Mouse (Mus musculus): Measurements from ENCODE around the gene Tmem88. TPM values are rescaled to one million over a fixed set of nuclear protein-coding genes. Genes with fewer than 3 reads are reported as not detected.
"Not testable (repeated sequence)": the region's sequence is repeated elsewhere in the genome, so short reads cannot be mapped to it uniquely, and the experiment has no call there.

The Tmem88 gene
- total and polyA plus RNA-seq, 2 experiments from 2014 or later = 33.0 to 62.5 TPM

GRCm38 (mm10) chr11:69395634-69396373 is 2.2 kb downstream of the Tmem88 start:
- Histone ChIP-seq H3K4me1 (ENCODE audit: control insufficient read depth, insufficient read depth) (no peaks in the 10 kb centered on the region), H3K27me3 (ENCODE audit: control insufficient read depth, insufficient read depth, low read length) (no peaks in the 10 kb centered on the region), H3K9ac (replicated peaks; ENCODE audit: low read depth, low read length) (peak overlapping the region; percentile 78), H3K4me2 (ENCODE audit: low read depth, low read length) (peak overlapping the region; percentile 72), H3K27ac (ENCODE audit: low read depth) (peak overlapping the region; percentile 95), H3K36me3 (replicated peaks; ENCODE audit: control insufficient read depth, insufficient read depth, low read length) (peaks cover 18% of the 10 kb centered on the region), H3K4me3 (ENCODE audit: low read depth, low read length) (peak overlapping the region; percentile 61), H3K9me3 (replicated peaks; ENCODE audit: control insufficient read depth, low read length) (no peaks in the 10 kb centered on the region)
- TF ChIP-seq EP300 (IDR thresholded peaks at IDR 0.05; ENCODE audit: low read depth) (peak; percentile 99), CTCF (IDR thresholded peaks at IDR 0.05; ENCODE audit: low read depth) (no peak)
- DNase-seq (ENCODE audit: low spot score) (peak; percentile 100), ATAC-seq (ENCODE audit: insufficient read depth, low read depth) (peak; percentile 85)
- under 1% methylated on average over 48 of the region's 48 CpGs for WGBS

GRCm38 (mm10) chr11:69395235-69395633 is 2.8 kb downstream of the Tmem88 start, which contains the start of the genes Naa38 and Cyb5d1:
Gene Naa38, plus strand, starts transcription at chr11:69395487.
Gene Cyb5d1, minus strand, starts transcription at chr11:69395631.
- H3K9ac ChIP-seq (replicated peaks; ENCODE audit: low read depth, low read length) = peak within 1 kb of the TSS; percentile 78
- H3K4me1 ChIP-seq (ENCODE audit: control insufficient read depth, insufficient read depth); H3K9me3 ChIP-seq (replicated peaks; ENCODE audit: control insufficient read depth, low read length); DNase-seq (ENCODE audit: low spot score); H3K27me3 ChIP-seq (ENCODE audit: control insufficient read depth, insufficient read depth, low read length): not testable (repeated sequence)
- under 1% methylated on average over 20 of the region's 24 CpGs for WGBS
- peak within 1 kb of the TSS; percentile 95 for H3K27ac ChIP-seq (ENCODE audit: low read depth)
- peak within 1 kb of the TSS; percentile 61 for H3K4me3 ChIP-seq (ENCODE audit: low read depth, low read length)
- peak; percentile 71 for ATAC-seq (ENCODE audit: insufficient read depth, low read depth)
- H3K36me3 ChIP-seq (replicated peaks; ENCODE audit: control insufficient read depth, insufficient read depth, low read length) = peaks cover 13% of the 10 kb centered on the region
- peak within 1 kb of the TSS; percentile 72 for H3K4me2 ChIP-seq (ENCODE audit: low read depth, low read length)

GRCm38 (mm10) chr11:69394591-69395167 is 3.4 kb downstream of the Tmem88 start:
- Histone ChIP-seq H3K9ac (replicated peaks; ENCODE audit: low read depth, low read length) (peak overlapping the region; percentile 78), H3K27ac (ENCODE audit: low read depth) (peak overlapping the region; percentile 95), H3K4me2 (ENCODE audit: low read depth, low read length) (peak overlapping the region; percentile 72), H3K4me3 (ENCODE audit: low read depth, low read length) (peak overlapping the region; percentile 61)
- 1% methylated on average over 31 of the region's 31 CpGs for WGBS
- H3K27me3 ChIP-seq (ENCODE audit: control insufficient read depth, insufficient read depth, low read length); H3K4me1 ChIP-seq (ENCODE audit: control insufficient read depth, insufficient read depth); ATAC-seq (ENCODE audit: insufficient read depth, low read depth); H3K36me3 ChIP-seq (replicated peaks; ENCODE audit: control insufficient read depth, insufficient read depth, low read length); DNase-seq (ENCODE audit: low spot score); H3K9me3 ChIP-seq (replicated peaks; ENCODE audit: control insufficient read depth, low read length): not testable (repeated sequence)

- no peaks in the 10 kb centered on the region for H3K4me1 ChIP-seq (ENCODE audit: control insufficient read depth, insufficient read depth)
- H3K4me2 ChIP-seq (ENCODE audit: low read depth, low read length) = no peak overlapping the region
- no peak overlapping the region for H3K27ac ChIP-seq (ENCODE audit: low read depth)
- 48% methylated on average over 10 of the region's 10 CpGs for WGBS
- no peak overlapping the region for H3K4me3 ChIP-seq (ENCODE audit: low read depth, low read length)
- TF ChIP-seq EP300 (IDR thresholded peaks at IDR 0.05; ENCODE audit: low read depth) = no peak
- peak; percentile 70 for TF ChIP-seq CTCF (IDR thresholded peaks at IDR 0.05; ENCODE audit: low read depth)
- no peak for DNase-seq (ENCODE audit: low spot score)
- no peaks in the 10 kb centered on the region for H3K9me3 ChIP-seq (replicated peaks; ENCODE audit: control insufficient read depth, low read length)
- H3K27me3 ChIP-seq (ENCODE audit: control insufficient read depth, insufficient read depth, low read length) = no peaks in the 10 kb centered on the region
- no peak overlapping the region for H3K9ac ChIP-seq (replicated peaks; ENCODE audit: low read depth, low read length)
- peak; percentile 28; the same call in 1 of the 2 replicates for ATAC-seq (ENCODE audit: insufficient read depth, low read depth)
- no peaks in the 10 kb centered on the region for H3K36me3 ChIP-seq (replicated peaks; ENCODE audit: control insufficient read depth, insufficient read depth, low read length)
These were observed 7.5 kb downstream of the Tmem88 start for GRCm38 (mm10) chr11:69390400-69391034.

GRCm38 (mm10) chr11:69389531-69390399 is 8.3 kb downstream of the Tmem88 start:
- 62% methylated on average over 14 of the region's 14 CpGs for WGBS
- H3K4me3 ChIP-seq (ENCODE audit: low read depth, low read length) = no peak overlapping the region
- no peak overlapping the region for H3K4me2 ChIP-seq (ENCODE audit: low read depth, low read length)
- no peak overlapping the region for H3K27ac ChIP-seq (ENCODE audit: low read depth)
- H3K9ac ChIP-seq (replicated peaks; ENCODE audit: low read depth, low read length) = no peak overlapping the region
- no peaks in the 10 kb centered on the region for H3K27me3 ChIP-seq (ENCODE audit: control insufficient read depth, insufficient read depth, low read length)
- H3K4me1 ChIP-seq (ENCODE audit: control insufficient read depth, insufficient read depth) = no peaks in the 10 kb centered on the region
- ATAC-seq (ENCODE audit: insufficient read depth, low read depth) (no peak), DNase-seq (ENCODE audit: low spot score) (no peak)
- H3K9me3 ChIP-seq (replicated peaks; ENCODE audit: control insufficient read depth, low read length) = no peaks in the 10 kb centered on the region
- TF ChIP-seq EP300 (IDR thresholded peaks at IDR 0.05; ENCODE audit: low read depth) (no peak), CTCF (IDR thresholded peaks at IDR 0.05; ENCODE audit: low read depth) (no peak)
- no peaks in the 10 kb centered on the region for H3K36me3 ChIP-seq (replicated peaks; ENCODE audit: control insufficient read depth, insufficient read depth, low read length)
